Mouse (Mus musculus) limb, embryonic 13.5 days (tissue): ENCODE measurements around the gene Gng2. TPM values are rescaled to one million over a fixed set of nuclear protein-coding genes. Genes with fewer than 3 reads are reported as not detected.
A peak's percentile ranks its signal among the peaks of the same experiment; 100 is the strongest.

Experiments
- ATAC-seq: fragments of 200-750 bp; cut with Nextera tagmentation; 2 replicates; pipeline ENCODE4 v1.8.0; 2017; ENCODE audit warnings: low read depth, moderate number of reproducible peaks, moderate TSS enrichment; ENCODE audit not compliant: low FRiP score
- H3K27ac ChIP-seq: fragments of 300-500 bp; sonication (generic); 2 replicates; pipeline ENCODE4 v1.5.1; 2015; ENCODE audit warnings: inconsistent platforms, mild to moderate bottlenecking, moderate library complexity
- H3K27me3 ChIP-seq: fragments of 300-500 bp; sonication (generic); 2 replicates; pipeline ENCODE4 v1.6.1; 2015; ENCODE audit warnings: mild to moderate bottlenecking, inconsistent platforms
- H3K36me3 ChIP-seq: fragments of 300-500 bp; sonication (generic); 2 replicates; pipeline ENCODE4 v1.6.1; 2015; ENCODE audit warnings: inconsistent platforms, mild to moderate bottlenecking, moderate library complexity
- H3K4me1 ChIP-seq: fragments of 300-500 bp; sonication (generic); 2 replicates; pipeline ENCODE4 v1.6.1; 2015; ENCODE audit warnings: inconsistent platforms
- H3K4me2 ChIP-seq: fragments of 300-500 bp; sonication (generic); replicated peaks from 2 replicates; pipeline ENCODE4 v1.6.1; 2015; ENCODE audit warnings: inconsistent platforms, mild to moderate bottlenecking, moderate library complexity
- H3K4me3 ChIP-seq: fragments of 300-500 bp; sonication (generic); 2 replicates; pipeline ENCODE4 v1.5.1; 2015; ENCODE audit warnings: moderate library complexity, mild to moderate bottlenecking, inconsistent platforms
- H3K9ac ChIP-seq: fragments of 300-500 bp; sonication (generic); 2 replicates; pipeline ENCODE4 v1.6.1; 2015; ENCODE audit warnings: mild to moderate bottlenecking, inconsistent platforms
- H3K9me3 ChIP-seq: fragments of 300-500 bp; sonication (generic); 2 replicates; pipeline ENCODE4 v1.6.1; 2016; ENCODE audit warnings: inconsistent platforms
- WGBS: fragments of 180-500 bp; shearing (Covaris S2); methylation state at CpG from one replicate; pipeline ENCODE4 v1.1.7; 2015; 5-methylcytosine and 5-hydroxymethylcytosine counted together
- polyA plus RNA-seq: library from polyadenylated mRNA; unstranded; fragments of >200 nt; fragmentation: Nextera tagmentation; extraction: Ambion mirVana; gene quantifications from 2 replicates; pipeline ENCODE4 v1.2.1, GENCODE M21; 2015

The Gng2 gene
- polyA plus RNA-seq, 1 experiment from 2014 or later, result 71.6 TPM

DNA sequence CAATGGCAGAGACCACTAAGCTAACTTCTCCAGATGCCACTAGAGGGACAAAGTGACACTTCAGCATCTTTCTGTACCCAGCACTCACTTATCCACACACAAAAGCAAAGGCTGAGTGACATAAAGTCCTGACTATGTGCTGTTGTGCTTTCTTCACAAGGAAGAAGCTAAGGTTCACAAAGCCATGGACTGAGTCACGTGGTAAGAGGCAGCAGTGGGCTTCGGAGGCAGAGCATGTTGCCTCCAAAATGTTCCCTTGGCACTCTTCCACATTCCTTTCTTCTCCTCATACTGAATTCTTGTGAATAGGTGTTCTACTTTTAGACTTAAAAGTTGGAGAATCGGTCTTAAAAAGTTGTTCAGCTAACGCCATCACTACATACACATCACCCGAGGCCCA is 3.0 kb downstream of the Gng2 start:
- no peaks in the 10 kb centered on the region for H3K36me3 ChIP-seq
- peaks cover 36% of the 10 kb centered on the region for H3K4me1 ChIP-seq
- peak overlapping the region; percentile 79; the same call in 1 of the 2 replicates for H3K27ac ChIP-seq
- ATAC-seq, result no peak
- no peaks in the 10 kb centered on the region for H3K27me3 ChIP-seq
- WGBS, result 23% methylated on average over 5 of the region's 5 CpGs
- H3K9me3 ChIP-seq, result no peaks in the 10 kb centered on the region
- H3K4me2 ChIP-seq, result peak overlapping the region; percentile 71
- H3K4me3 ChIP-seq, result peak overlapping the region; percentile 41
- H3K9ac ChIP-seq, result peak overlapping the region; percentile 66

GRCm38 (mm10) chr14:19972316-19973029 is 5.0 kb downstream of the Gng2 start:
- no peak overlapping the region for H3K27ac ChIP-seq
- H3K4me2 ChIP-seq, result no peak overlapping the region
- H3K4me1 ChIP-seq, result peaks cover 44% of the 10 kb centered on the region
- 89% methylated on average over 13 of the region's 13 CpGs for WGBS
- no peaks in the 10 kb centered on the region for H3K9me3 ChIP-seq
- no peaks in the 10 kb centered on the region for H3K36me3 ChIP-seq
- no peaks in the 10 kb centered on the region for H3K27me3 ChIP-seq
- no peak overlapping the region for H3K4me3 ChIP-seq
- H3K9ac ChIP-seq, result no peak overlapping the region
- no peak for ATAC-seq

- Histone ChIP-seq H3K27me3 (no peaks in the 10 kb centered on the region), H3K27ac (no peak overlapping the region), H3K4me2 (no peak overlapping the region), H3K4me1 (peaks cover 47% of the 10 kb centered on the region), H3K4me3 (no peak overlapping the region), H3K9ac (no peak overlapping the region), H3K36me3 (no peaks in the 10 kb centered on the region), H3K9me3 (0 out of 2 replicates have a peak, but pooled peaks cover 1% of the 10 kb centered on the region)
- no peak for ATAC-seq
- 59% methylated on average over 3 of the region's 3 CpGs for WGBS
Measured at GRCm38 (mm10) chr14:19970845-19971244, 6.6 kb downstream of the Gng2 start.

GRCm38 (mm10) chr14:19970106-19970785 is 7.2 kb downstream of the Gng2 start:
- Histone ChIP-seq H3K4me1 (peaks cover 44% of the 10 kb centered on the region), H3K27me3 (no peaks in the 10 kb centered on the region), H3K4me2 (no peak overlapping the region), H3K4me3 (no peak overlapping the region), H3K27ac (no peak overlapping the region), H3K9ac (no peak overlapping the region), H3K9me3 (peaks cover 7% of the 10 kb centered on the region), H3K36me3 (no peaks in the 10 kb centered on the region)
- WGBS, result 86% methylated on average over 6 of the region's 6 CpGs
- ATAC-seq, result no peak

DNA sequence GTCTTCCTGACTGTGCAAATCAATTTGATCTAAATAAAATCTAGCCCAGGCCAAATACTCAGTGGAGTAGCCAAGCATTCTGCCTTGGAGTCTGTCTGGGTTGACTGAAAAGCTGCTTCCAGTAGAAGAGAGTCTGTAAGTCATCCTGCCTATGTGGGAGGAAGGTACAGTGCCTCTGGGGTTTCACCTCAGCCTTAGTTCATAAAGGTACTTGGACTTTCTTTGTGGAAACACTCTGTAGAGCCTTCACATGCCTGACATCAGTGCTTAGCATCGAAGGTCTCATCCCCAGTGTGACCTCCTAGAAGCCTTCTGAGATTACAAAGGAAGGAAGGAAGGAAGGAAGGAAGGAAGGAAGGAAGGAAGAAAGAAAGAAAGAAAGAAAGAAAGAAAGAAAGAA is 7.9 kb downstream of the Gng2 start:
- 82% methylated on average over 1 of the region's 1 CpGs for WGBS
- Histone ChIP-seq H3K4me1 (peaks cover 37% of the 10 kb centered on the region), H3K4me3 (no peak overlapping the region), H3K27ac (no peak overlapping the region), H3K4me2 (no peak overlapping the region), H3K36me3 (no peaks in the 10 kb centered on the region), H3K27me3 (no peaks in the 10 kb centered on the region), H3K9ac (no peak overlapping the region), H3K9me3 (peaks cover 7% of the 10 kb centered on the region)
- no peak for ATAC-seq

DNA sequence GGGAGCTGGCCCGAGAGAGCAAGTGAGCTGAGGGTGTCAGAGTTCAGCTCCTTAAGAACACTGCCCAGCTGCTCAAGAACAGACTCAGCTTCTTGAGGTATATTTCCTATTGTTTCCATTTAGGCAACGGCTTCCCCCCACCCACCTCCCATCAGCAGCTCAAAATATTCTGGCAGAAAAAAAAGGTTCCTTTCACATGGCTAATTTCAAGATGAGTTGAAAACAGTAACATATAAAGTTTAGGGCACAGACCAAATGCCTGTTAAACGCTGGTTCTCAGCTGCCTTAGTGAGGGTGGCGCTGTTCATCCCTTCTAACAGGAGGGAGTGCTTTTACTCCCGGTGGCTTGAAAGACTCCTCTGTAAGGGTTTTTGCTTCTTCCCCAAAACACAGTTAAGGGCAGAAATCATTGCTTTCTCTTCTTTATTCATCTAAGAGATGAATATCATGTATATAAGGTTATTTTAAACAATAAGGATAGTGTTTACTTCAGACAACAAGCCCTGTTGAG is 8.4 kb downstream of the Gng2 start:
- Histone ChIP-seq H3K9ac (no peak overlapping the region), H3K36me3 (no peaks in the 10 kb centered on the region), H3K4me1 (peaks cover 37% of the 10 kb centered on the region), H3K4me2 (no peak overlapping the region), H3K27me3 (no peaks in the 10 kb centered on the region), H3K4me3 (no peak overlapping the region), H3K9me3 (peaks cover 7% of the 10 kb centered on the region), H3K27ac (no peak overlapping the region)
- WGBS, result 48% methylated on average over 5 of the region's 5 CpGs
- ATAC-seq, result no peak

DNA sequence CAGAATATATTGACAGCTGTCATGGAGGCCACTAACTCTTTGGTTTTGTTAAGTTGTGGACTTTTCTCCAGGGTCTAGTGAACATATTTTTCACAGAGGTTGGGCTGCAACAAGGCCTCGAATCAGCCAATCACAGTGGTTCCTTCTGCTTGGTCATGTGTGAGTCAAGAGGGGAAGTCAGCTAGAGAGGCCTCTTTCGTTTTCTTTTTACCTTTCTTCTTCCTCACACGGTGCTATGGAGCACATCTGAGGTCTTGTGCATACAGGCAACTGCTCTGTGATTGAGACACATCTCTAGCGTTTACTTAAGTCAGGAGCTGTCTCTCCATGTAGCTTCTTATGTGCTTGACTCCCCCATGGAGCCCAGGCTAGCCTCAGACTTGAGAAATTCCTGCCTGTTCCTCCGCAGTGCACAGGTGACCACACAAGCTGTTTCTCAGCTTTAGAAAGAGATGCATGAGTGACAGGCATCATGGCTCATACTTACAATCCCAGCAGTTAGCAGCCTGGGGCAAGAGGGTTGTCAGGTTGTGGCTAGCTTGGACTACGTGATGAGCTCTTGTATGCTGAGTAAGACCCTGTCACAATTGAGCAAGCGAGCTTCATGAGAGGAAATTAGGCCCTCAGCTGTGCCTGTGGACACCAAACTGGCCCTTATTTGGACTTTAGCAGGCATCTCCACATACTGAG is 9.0 kb downstream of the Gng2 start:
- ATAC-seq, result no peak
- no peak overlapping the region for H3K27ac ChIP-seq
- peaks cover 43% of the 10 kb centered on the region for H3K4me1 ChIP-seq
- H3K27me3 ChIP-seq, result no peaks in the 10 kb centered on the region
- no peaks in the 10 kb centered on the region for H3K36me3 ChIP-seq
- no peak overlapping the region for H3K4me3 ChIP-seq
- no peak overlapping the region for H3K4me2 ChIP-seq
- no peak overlapping the region for H3K9ac ChIP-seq
- H3K9me3 ChIP-seq, result peaks cover 7% of the 10 kb centered on the region
- 80% methylated on average over 7 of the region's 7 CpGs for WGBS

- Histone ChIP-seq H3K27ac (no peak overlapping the region), H3K4me1 (peaks cover 46% of the 10 kb centered on the region), H3K4me2 (no peak overlapping the region), H3K4me3 (no peak overlapping the region), H3K9ac (no peak overlapping the region), H3K36me3 (no peaks in the 10 kb centered on the region), H3K27me3 (no peaks in the 10 kb centered on the region), H3K9me3 (peaks cover 7% of the 10 kb centered on the region)
- no peak for ATAC-seq
- WGBS, result 53% methylated on average over 8 of the region's 8 CpGs
Measured at GRCm38 (mm10) chr14:19967482-19967881, 9.9 kb downstream of the Gng2 start.

GRCm38 (mm10) chr14:19963961-19964505 is 13.4 kb downstream of the Gng2 start:
- H3K4me3 ChIP-seq, result no peak overlapping the region
- no peak overlapping the region for H3K9ac ChIP-seq
- ATAC-seq, result no peak
- 30% methylated on average over 5 of the region's 5 CpGs for WGBS
- H3K27me3 ChIP-seq, result no peaks in the 10 kb centered on the region
- no peaks in the 10 kb centered on the region for H3K36me3 ChIP-seq
- H3K4me1 ChIP-seq, result peaks cover 39% of the 10 kb centered on the region
- H3K27ac ChIP-seq, result no peak overlapping the region
- no peak overlapping the region for H3K4me2 ChIP-seq
- H3K9me3 ChIP-seq, result peaks cover 7% of the 10 kb centered on the region

DNA sequence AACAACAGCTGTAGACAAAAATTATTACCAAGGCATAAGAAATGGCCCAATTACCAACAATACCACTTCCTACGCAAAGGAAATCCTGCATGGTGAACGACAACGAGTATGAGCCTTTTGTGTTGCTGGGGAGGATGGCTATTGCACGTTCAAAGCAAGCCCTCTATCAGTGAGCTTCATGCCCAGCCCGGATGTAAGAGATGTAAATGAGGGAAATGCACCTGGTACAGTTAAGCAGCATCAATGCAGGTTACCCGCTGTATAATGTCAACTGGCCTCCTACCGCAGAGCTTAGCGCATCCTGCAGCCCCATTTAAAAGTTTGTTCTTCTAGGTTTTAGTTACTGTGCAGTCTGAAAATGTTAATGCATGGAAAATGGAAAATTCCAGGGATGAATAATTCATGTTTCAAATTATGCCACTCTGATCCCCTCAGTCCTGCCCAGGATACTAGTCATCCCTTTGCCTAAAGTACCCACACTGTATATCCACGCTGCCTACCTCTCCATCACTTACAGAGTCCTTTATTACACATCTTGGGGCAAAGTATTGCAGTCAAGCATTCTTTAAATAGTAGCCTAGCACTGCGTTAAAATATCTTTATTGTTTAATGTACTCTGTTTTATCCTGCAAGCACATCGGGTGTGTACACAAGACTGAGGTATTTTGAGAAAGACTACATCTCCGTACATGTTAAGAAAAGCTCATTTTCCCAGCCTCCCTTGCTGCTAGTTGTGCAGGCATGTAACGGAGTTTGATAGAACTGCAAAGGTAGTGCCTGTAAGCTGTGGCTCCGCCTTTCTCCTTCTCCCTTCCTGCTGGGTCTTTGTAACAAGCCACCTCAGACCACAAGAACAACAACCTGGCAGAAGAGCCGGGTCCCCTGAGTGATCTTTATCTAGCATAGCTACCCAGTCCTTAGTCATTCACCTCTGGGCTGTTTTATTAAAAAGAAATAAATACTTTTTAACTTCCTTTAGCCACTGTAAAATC is 15.2 kb downstream of the Gng2 start:
- WGBS, result 69% methylated on average over 15 of the region's 15 CpGs
- Histone ChIP-seq H3K36me3 (no peaks in the 10 kb centered on the region; the same call in 1 of the 2 replicates), H3K4me3 (no peak overlapping the region), H3K27ac (no peak overlapping the region), H3K4me1 (peaks cover 24% of the 10 kb centered on the region), H3K9ac (no peak overlapping the region), H3K9me3 (peaks cover 7% of the 10 kb centered on the region), H3K4me2 (no peak overlapping the region), H3K27me3 (no peaks in the 10 kb centered on the region)
- no peak for ATAC-seq

DNA sequence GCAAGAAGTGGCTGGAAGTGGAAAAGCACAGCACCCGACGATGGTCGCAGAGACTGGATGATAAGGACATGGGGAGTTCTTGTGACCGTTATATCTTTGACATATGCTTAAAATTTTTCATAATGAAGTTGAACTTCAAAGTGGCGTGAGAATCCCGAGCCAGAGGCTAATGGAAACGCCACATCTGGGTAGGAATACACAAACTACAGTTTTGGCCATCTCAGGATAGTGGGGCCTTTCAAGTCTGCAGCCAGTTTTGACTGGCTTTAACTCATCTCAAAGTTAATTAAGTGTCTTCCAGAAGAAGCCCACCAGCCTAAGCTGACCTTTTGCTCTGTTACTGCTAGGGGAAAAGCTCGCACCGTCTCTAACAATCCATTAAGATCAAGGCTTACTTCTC is 17.6 kb downstream of the Gng2 start:
- ATAC-seq, result no peak
- WGBS, result 49% methylated on average over 9 of the region's 9 CpGs
- no peak overlapping the region for H3K9ac ChIP-seq

More for the DNA sequence above, 17.6 kb downstream of the Gng2 start:
- H3K4me2 ChIP-seq, result no peak overlapping the region
- H3K4me3 ChIP-seq, result no peak overlapping the region
- H3K27ac ChIP-seq, result no peak overlapping the region
- no peaks in the 10 kb centered on the region for H3K27me3 ChIP-seq
- H3K9me3 ChIP-seq, result no peaks in the 10 kb centered on the region
- peaks cover 10% of the 10 kb centered on the region; the same call in 1 of the 2 replicates for H3K36me3 ChIP-seq
- H3K4me1 ChIP-seq, result peaks cover 19% of the 10 kb centered on the region
